Mouse (Mus musculus) brain, embryonic 14.5 days (tissue): Measurements from ENCODE around the gene Foxd3.

Experiments used
- CTCF ChIP-seq: fragments of 200-500 bp; IDR thresholded peaks from 2 replicates; pipeline ENCODE4 v1.5.1; 2012; ENCODE audit warnings: inconsistent platforms, mild to moderate bottlenecking, moderate library complexity, borderline replicate concordance; ENCODE audit not compliant: insufficient read depth, insufficient read length; ENCODE audit errors: extremely low read depth
- POLR2A ChIP-seq: fragments of 200-500 bp; IDR thresholded peaks from 2 replicates; pipeline ENCODE4 v1.6.1; 2012; ENCODE audit warnings: mild to moderate bottlenecking, inconsistent platforms, borderline replicate concordance; ENCODE audit not compliant: poor library complexity, insufficient read depth, insufficient read length, severe bottlenecking; ENCODE audit errors: extremely low read depth

- TF ChIP-seq CTCF: no peak
- TF ChIP-seq POLR2A: no peak
Measured at GRCm38 (mm10) chr4:99612156-99612555, 43.9 kb upstream of the Foxd3 start.
